Mouse (Mus musculus) neural tube, embryonic 15.5 days (tissue): ENCODE measurements around the gene Gm47429. TPM values are rescaled to one million over a fixed set of nuclear protein-coding genes. Genes with fewer than 3 reads are reported as not detected.
"Not testable (repeated sequence)": the region's sequence is repeated elsewhere in the genome, so short reads cannot be mapped to it uniquely, and the experiment has no call there.

Experiments
- ATAC-seq: fragments of 200-750 bp; cut with Nextera tagmentation; 2 replicates; pipeline ENCODE4 v1.8.0; 2017; ENCODE audit warnings: mild to moderate bottlenecking, moderate TSS enrichment, moderate library complexity; ENCODE audit not compliant: low FRiP score
- H3K27ac ChIP-seq: fragments of 300-500 bp; sonication (generic); replicated peaks from 2 replicates; pipeline ENCODE4 v1.5.1; 2015; ENCODE audit warnings: mild to moderate bottlenecking, inconsistent platforms
- H3K27me3 ChIP-seq: fragments of 300-500 bp; sonication (generic); replicated peaks from 2 replicates; pipeline ENCODE4 v1.6.1; 2015; ENCODE audit warnings: inconsistent platforms
- H3K36me3 ChIP-seq: fragments of 300-500 bp; sonication (generic); 2 replicates; pipeline ENCODE4 v1.6.1; 2015; ENCODE audit warnings: inconsistent platforms
- H3K4me1 ChIP-seq: fragments of 300-500 bp; sonication (generic); 2 replicates; pipeline ENCODE4 v1.6.1; 2015; ENCODE audit warnings: inconsistent platforms
- H3K4me2 ChIP-seq: fragments of 300-500 bp; sonication (generic); 2 replicates; pipeline ENCODE4 v1.6.1; 2015; ENCODE audit warnings: inconsistent platforms, mild to moderate bottlenecking, moderate library complexity
- H3K4me3 ChIP-seq: fragments of 300-500 bp; sonication (generic); replicated peaks from 2 replicates; pipeline ENCODE4 v1.5.1; 2015; ENCODE audit warnings: mild to moderate bottlenecking, inconsistent platforms
- H3K9ac ChIP-seq: fragments of 300-500 bp; sonication (generic); replicated peaks from 2 replicates; pipeline ENCODE4 v1.6.1; 2015; ENCODE audit warnings: mild to moderate bottlenecking, inconsistent platforms
- H3K9me3 ChIP-seq: fragments of 300-500 bp; sonication (generic); replicated peaks from 2 replicates; pipeline ENCODE4 v1.6.1; 2016; ENCODE audit warnings: inconsistent platforms
- WGBS: fragments of 180-500 bp; shearing (Covaris S2); methylation state at CpG from one replicate; pipeline ENCODE4 v1.1.7; 2015; ENCODE audit warnings: mixed read lengths; 5-methylcytosine and 5-hydroxymethylcytosine counted together
- polyA plus RNA-seq: library from polyadenylated mRNA; unstranded; fragments of >200 nt; fragmentation: Nextera tagmentation; extraction: Ambion mirVana; gene quantifications from 2 replicates; pipeline ENCODE4 v1.2.1, GENCODE M21; 2015

The Gm47429 gene
- polyA plus RNA-seq: not detected in 2 replicates

GRCm38 (mm10) chr13:50443812-50444211 lies at the start of gene Gm47429:
Gm47429 (minus strand) TSS chr13:50443912.
- H3K4me1 ChIP-seq: no peaks in the 10 kb centered on the region
- H3K36me3 ChIP-seq: no peaks in the 10 kb centered on the region
- no peak for ATAC-seq
- H3K27ac ChIP-seq: no peak within 1 kb of the TSS
- no peak within 1 kb of the TSS for H3K9ac ChIP-seq
- WGBS: 90% methylated on average over 2 of the region's 2 CpGs
- H3K4me3 ChIP-seq: no peak within 1 kb of the TSS
- no peak within 1 kb of the TSS for H3K4me2 ChIP-seq
- H3K27me3 ChIP-seq: no peaks in the 10 kb centered on the region
- H3K9me3 ChIP-seq: no peaks in the 10 kb centered on the region

DNA sequence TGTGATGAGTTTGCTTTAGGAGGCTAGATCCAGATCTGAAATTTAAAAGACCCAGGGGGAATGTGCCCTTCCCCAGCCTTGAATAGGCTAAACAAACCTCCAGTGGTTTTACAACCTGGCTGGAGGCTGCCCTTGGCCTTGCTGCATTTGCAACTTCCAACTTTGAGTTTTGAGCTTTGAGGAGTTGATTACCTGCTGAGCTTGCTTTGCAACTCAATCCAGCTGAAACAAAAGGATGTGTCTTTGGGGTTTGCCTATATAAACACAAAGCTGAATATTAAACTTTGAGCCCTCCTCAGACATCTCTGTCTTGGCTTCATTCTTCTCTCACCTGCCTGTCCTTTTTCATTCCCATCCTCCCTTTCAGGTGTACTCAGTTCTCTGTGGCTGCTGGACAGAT lies 44.8 kb upstream of the Gm47429 start:
- not testable (repeated sequence) for H3K36me3 ChIP-seq, H3K27ac ChIP-seq, H3K9me3 ChIP-seq, H3K27me3 ChIP-seq, H3K4me2 ChIP-seq, H3K9ac ChIP-seq, H3K4me3 ChIP-seq, ATAC-seq, H3K4me1 ChIP-seq

- H3K4me1 ChIP-seq: no peaks in the 10 kb centered on the region
- WGBS: 93% methylated on average over 4 of the region's 4 CpGs
- H3K4me2 ChIP-seq: no peak within 1 kb of the TSS
- H3K9me3 ChIP-seq: no peaks in the 10 kb centered on the region
- H3K36me3 ChIP-seq: no peaks in the 10 kb centered on the region
- no peak within 1 kb of the TSS for H3K27ac ChIP-seq
- no peak within 1 kb of the TSS for H3K9ac ChIP-seq
- no peak within 1 kb of the TSS for H3K4me3 ChIP-seq
- ATAC-seq: no peak
- no peaks in the 10 kb centered on the region for H3K27me3 ChIP-seq
Observed at GRCm38 (mm10) chr13:50467007-50467406, 23.3 kb upstream of the Gm47429 start, which contains the start of gene Nutm2. Nutm2 (plus strand) TSS chr13:50467307.

DNA sequence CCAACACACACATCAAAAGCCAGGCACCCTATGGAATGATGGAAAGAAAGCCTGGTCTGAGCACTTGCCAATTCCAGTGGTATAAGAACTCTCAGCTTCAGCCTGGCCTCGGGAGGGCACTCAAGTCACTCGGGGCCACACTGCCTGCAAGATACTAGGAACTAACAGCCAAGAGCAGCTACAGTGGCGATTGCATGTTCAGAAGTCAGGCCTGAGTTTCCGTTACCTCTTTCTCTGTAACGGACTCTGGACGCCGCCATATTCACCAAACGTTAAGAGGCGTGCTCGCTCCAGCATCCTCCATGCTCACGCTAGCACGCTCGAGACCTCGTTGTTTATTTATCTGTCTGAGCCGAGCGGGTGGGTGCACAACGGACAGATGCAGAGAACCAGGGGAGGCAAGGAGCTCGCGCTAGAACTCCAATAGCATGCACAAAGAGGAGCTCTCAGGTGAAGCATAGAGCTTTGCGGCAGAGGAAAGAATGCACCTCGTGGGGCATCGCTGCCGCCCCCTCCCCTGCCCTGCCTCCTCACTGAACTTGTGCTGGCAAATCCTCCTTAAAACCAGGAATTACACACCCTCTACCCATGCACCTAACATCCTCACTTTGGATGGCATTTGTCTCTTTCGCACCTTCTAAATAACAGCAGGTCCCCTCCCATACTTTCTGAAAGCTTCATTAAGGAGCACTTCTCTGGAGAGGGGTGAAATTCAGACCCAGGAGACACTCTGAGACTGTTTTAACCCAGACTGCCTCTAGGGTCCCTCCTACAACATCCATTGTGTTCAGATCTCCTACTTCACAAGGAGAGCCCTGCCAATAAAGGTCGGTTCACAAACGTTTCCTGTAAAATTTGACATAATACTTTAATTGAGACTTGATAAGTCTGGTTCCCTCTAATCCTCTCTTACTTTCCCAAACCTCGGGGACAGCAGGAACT lies 21.2 kb upstream of the Gm47429 start:
- H3K9ac ChIP-seq: no peak overlapping the region
- no peaks in the 10 kb centered on the region for H3K9me3 ChIP-seq
- peak; percentile 45; the same call in 1 of the 2 replicates for ATAC-seq
- peak overlapping the region; percentile 48 for H3K4me2 ChIP-seq
- no peaks in the 10 kb centered on the region for H3K4me1 ChIP-seq
- peak overlapping the region; percentile 30 for H3K4me3 ChIP-seq
- no peaks in the 10 kb centered on the region for H3K27me3 ChIP-seq
- no peak overlapping the region for H3K27ac ChIP-seq
- WGBS: 46% methylated on average over 27 of the region's 27 CpGs
- no peaks in the 10 kb centered on the region for H3K36me3 ChIP-seq

DNA sequence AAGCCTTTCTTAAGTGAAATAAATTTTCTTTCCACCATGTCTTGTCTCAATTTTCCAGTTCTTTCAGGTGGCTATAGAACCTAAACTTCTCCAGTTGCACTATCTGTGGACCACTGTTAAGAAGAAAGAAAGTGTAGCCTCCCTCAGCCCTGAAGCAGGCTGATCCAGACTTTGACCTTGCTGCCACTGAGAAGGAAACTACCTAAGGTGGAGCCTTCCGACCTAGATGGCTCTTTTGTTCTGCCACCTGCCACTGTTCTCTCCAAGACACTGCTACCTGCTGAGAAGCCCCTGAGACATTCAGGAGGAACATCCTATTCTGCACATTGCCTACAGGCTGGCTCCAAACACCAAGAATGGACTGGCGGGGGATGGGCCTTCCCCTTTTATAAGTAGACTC lies 16.7 kb upstream of the Gm47429 start:
- H3K27me3 ChIP-seq, H3K36me3 ChIP-seq, H3K9me3 ChIP-seq, H3K4me2 ChIP-seq, H3K4me1 ChIP-seq, H3K4me3 ChIP-seq, ATAC-seq, H3K9ac ChIP-seq, H3K27ac ChIP-seq: not testable (repeated sequence)
- WGBS: 75% methylated on average over 2 of the region's 2 CpGs

DNA sequence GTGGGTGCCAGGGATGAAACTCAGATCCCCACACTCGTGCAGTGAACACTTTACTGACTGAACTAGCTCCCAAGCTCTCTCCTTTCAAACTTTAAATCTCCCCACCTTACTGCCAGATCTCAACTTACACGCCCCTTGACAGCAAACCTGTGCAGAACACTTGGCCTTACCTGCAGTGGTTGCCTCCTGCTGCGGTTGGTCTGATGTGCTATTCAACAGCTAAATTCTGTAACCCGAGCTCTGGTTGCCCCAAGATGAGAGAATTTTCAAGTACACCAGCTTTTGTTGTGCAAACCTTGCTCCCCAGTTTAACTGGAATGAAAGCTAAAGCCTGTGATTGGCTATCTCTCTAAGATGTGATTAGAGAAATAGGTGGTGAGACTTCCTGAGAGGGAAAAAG lies 9.7 kb upstream of the Gm47429 start:
- no peak overlapping the region for H3K27ac ChIP-seq
- no peak for ATAC-seq
- H3K27me3 ChIP-seq: no peaks in the 10 kb centered on the region
- WGBS: 50% methylated on average over 4 of the region's 4 CpGs
- no peak overlapping the region for H3K4me2 ChIP-seq
- no peaks in the 10 kb centered on the region for H3K4me1 ChIP-seq
- H3K9ac ChIP-seq: no peak overlapping the region
- H3K36me3 ChIP-seq: no peaks in the 10 kb centered on the region
- H3K9me3 ChIP-seq: no peaks in the 10 kb centered on the region
- H3K4me3 ChIP-seq: no peak overlapping the region

DNA sequence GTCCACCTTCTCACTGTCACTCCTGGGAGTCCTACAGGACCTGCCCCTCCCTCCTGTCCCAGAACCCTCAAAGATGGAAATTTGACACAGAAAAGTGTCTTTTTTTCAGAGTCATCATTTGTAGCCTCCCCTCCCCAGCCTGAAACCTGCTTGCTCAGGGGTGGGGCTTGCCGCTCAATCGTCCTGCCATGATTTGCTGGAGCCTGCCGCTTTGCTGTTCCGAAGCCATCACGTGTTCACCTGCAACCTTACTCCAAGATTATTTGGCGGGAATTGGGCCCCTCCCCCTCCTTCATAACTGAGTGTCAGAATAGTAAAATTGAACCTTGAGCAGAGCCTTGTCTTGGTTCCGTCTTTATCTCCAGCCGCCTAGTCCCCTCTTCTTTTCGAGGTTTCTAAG lies 8.6 kb upstream of the Gm47429 start:
- WGBS: 81% methylated on average over 9 of the region's 9 CpGs
- H3K27me3 ChIP-seq, H3K27ac ChIP-seq, ATAC-seq, H3K4me2 ChIP-seq, H3K4me1 ChIP-seq, H3K9me3 ChIP-seq, H3K4me3 ChIP-seq, H3K9ac ChIP-seq, H3K36me3 ChIP-seq: not testable (repeated sequence)

GRCm38 (mm10) chr13:50445261-50445660 lies 1.5 kb upstream of the Gm47429 start:
- H3K27ac ChIP-seq: no peak overlapping the region
- no peak overlapping the region for H3K4me2 ChIP-seq
- no peaks in the 10 kb centered on the region for H3K27me3 ChIP-seq
- no peak overlapping the region for H3K9ac ChIP-seq
- no peak for ATAC-seq
- H3K36me3 ChIP-seq: no peaks in the 10 kb centered on the region
- H3K4me3 ChIP-seq: no peak overlapping the region
- 72% methylated on average over 4 of the region's 4 CpGs for WGBS
- no peaks in the 10 kb centered on the region for H3K9me3 ChIP-seq
- H3K4me1 ChIP-seq: no peaks in the 10 kb centered on the region

DNA sequence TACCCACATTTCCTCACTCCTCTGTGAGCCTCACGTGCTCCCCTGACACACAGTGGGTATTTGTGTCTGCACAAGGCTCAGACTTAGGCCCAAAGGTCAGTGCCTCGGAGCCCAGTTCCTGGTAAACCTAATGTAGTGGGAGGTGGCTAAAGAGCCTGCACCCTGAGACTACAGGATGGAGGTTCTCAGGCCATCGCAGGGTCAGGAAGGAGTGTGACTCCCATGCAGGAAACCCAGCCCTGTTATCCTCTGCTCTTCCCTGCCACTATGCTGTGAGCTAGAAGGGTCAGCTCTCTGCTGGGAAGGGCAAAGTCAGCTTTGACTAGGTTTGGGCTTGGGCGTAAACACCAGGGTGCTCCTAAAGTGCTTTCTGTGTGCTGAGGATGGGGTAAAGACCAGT lies 17.0 kb downstream of the Gm47429 start:
- Histone ChIP-seq H3K4me2 (no peak overlapping the region), H3K9me3 (no peaks in the 10 kb centered on the region), H3K9ac (no peak overlapping the region), H3K27ac (no peak overlapping the region), H3K4me3 (no peak overlapping the region), H3K4me1 (no peaks in the 10 kb centered on the region), H3K27me3 (no peaks in the 10 kb centered on the region), H3K36me3 (peaks cover 88% of the 10 kb centered on the region)
- WGBS: 87% methylated on average over 4 of the region's 4 CpGs
- ATAC-seq: no peak

GRCm38 (mm10) chr13:50424517-50424916 lies 19.2 kb downstream of the Gm47429 start:
- no peaks in the 10 kb centered on the region for H3K27me3 ChIP-seq
- 98% methylated on average over 2 of the region's 2 CpGs for WGBS
- no peak overlapping the region for H3K27ac ChIP-seq
- peaks cover 84% of the 10 kb centered on the region for H3K36me3 ChIP-seq
- no peak overlapping the region for H3K9ac ChIP-seq
- H3K9me3 ChIP-seq: no peaks in the 10 kb centered on the region
- H3K4me1 ChIP-seq: no peaks in the 10 kb centered on the region
- no peak overlapping the region for H3K4me2 ChIP-seq
- no peak overlapping the region for H3K4me3 ChIP-seq
- no peak for ATAC-seq

DNA sequence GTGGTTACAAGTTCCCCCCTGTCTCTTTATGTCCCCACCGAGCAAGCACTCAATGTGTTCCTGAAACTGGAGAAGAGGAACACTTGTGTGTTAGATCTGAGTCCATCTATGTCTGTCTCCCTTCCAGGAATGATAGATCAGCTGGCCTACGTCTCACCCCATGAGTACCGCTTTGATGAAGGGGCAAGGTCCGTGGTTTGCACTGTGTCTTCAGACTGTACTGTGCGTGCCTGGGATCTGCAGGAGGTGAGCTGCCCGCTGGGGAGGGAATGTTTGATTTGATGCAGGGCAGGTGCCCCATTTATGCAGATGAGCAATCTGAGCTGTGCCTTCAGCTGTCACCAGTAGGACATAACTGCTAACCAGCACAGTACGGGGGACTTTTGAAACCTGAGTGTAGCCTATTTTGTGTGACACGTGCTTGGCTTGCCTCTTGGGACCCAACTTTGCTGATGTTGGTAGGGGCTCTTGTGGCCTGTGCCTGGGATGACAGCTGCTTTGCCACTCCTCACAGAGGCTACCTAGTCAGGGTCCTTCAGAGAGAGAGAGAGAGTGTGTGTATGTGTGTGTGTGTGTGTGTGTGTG lies 20.0 kb downstream of the Gm47429 start:
- WGBS: 89% methylated on average over 8 of the region's 8 CpGs
- Histone ChIP-seq H3K4me1 (peaks cover 4% of the 10 kb centered on the region), H3K4me3 (no peak overlapping the region), H3K9me3 (no peaks in the 10 kb centered on the region), H3K27ac (no peak overlapping the region), H3K36me3 (peaks cover 76% of the 10 kb centered on the region), H3K4me2 (no peak overlapping the region), H3K9ac (no peak overlapping the region), H3K27me3 (no peaks in the 10 kb centered on the region)
- no peak for ATAC-seq

DNA sequence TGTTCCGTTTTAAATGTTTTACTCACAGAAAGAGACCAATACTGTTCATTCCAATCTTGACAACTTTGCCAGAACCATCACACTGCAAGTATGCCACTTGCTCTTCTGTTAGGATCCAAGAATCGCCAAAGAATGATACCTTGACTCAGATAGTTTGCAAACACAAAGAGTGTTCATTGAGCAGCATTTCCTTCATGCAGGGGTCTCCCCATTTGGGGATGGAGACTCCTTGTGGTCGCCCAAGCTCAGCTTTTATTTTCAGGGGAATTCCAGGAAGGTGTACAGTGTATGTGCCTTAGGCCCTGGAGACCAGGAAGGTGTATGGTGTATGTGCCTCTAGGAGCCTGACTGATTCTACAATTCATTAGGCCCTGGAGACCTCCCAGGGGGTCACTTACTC lies 25.3 kb downstream of the Gm47429 start:
- Histone ChIP-seq H3K4me2 (peak overlapping the region; percentile 61), H3K4me1 (peaks cover 14% of the 10 kb centered on the region), H3K9me3 (no peaks in the 10 kb centered on the region), H3K27ac (no peak overlapping the region), H3K27me3 (no peaks in the 10 kb centered on the region), H3K9ac (peak overlapping the region; percentile 73), H3K4me3 (peak overlapping the region; percentile 71), H3K36me3 (peaks cover 25% of the 10 kb centered on the region)
- ATAC-seq: peak; percentile 26; the same call in 1 of the 2 replicates
- WGBS: 45% methylated on average over 3 of the region's 3 CpGs
